Mouse (Mus musculus) neural tube, embryonic 13.5 days (tissue): ENCODE data around the gene Slc35c2. TPM values are rescaled to one million over a fixed set of nuclear protein-coding genes. Genes with fewer than 3 reads are reported as not detected.

Source experiments
- ATAC-seq: fragments of 200-750 bp; cut with Nextera tagmentation; 2 replicates; pipeline ENCODE4 v1.8.0; 2017; ENCODE audit warnings: low read depth, mild to moderate bottlenecking, moderate TSS enrichment, moderate library complexity
- H3K27ac ChIP-seq: fragments of 300-500 bp; sonication (generic); replicated peaks from 2 replicates; pipeline ENCODE4 v1.5.1; 2015; ENCODE audit warnings: moderate library complexity, mild to moderate bottlenecking, inconsistent platforms
- H3K27me3 ChIP-seq: fragments of 300-500 bp; sonication (generic); 2 replicates; pipeline ENCODE4 v1.6.1; 2015; ENCODE audit warnings: mild to moderate bottlenecking, inconsistent platforms
- H3K36me3 ChIP-seq: fragments of 300-500 bp; sonication (generic); 2 replicates; pipeline ENCODE4 v1.6.1; 2015; ENCODE audit warnings: mild to moderate bottlenecking, inconsistent platforms
- H3K4me1 ChIP-seq: fragments of 300-500 bp; sonication (generic); replicated peaks from 2 replicates; pipeline ENCODE4 v1.6.1; 2015; ENCODE audit warnings: inconsistent platforms
- H3K4me2 ChIP-seq: fragments of 300-500 bp; sonication (generic); 2 replicates; pipeline ENCODE4 v1.6.1; 2015; ENCODE audit warnings: inconsistent platforms, mild to moderate bottlenecking, moderate library complexity
- H3K4me3 ChIP-seq: fragments of 300-500 bp; sonication (generic); 2 replicates; pipeline ENCODE4 v1.5.1; 2015; ENCODE audit warnings: mild to moderate bottlenecking, inconsistent platforms
- H3K9ac ChIP-seq: fragments of 300-500 bp; sonication (generic); 2 replicates; pipeline ENCODE4 v1.6.1; 2015; ENCODE audit warnings: moderate library complexity, mild to moderate bottlenecking, inconsistent platforms
- H3K9me3 ChIP-seq: fragments of 300-500 bp; sonication (generic); 2 replicates; pipeline ENCODE4 v1.6.1; 2016; ENCODE audit warnings: inconsistent platforms
- WGBS: fragments of 180-500 bp; shearing (Covaris S2); methylation state at CpG from one replicate; pipeline ENCODE4 v1.1.7; 2015; 5-methylcytosine and 5-hydroxymethylcytosine counted together
- polyA plus RNA-seq: library from polyadenylated mRNA; unstranded; fragments of >200 nt; fragmentation: Nextera tagmentation; extraction: Ambion mirVana; gene quantifications from 2 replicates; pipeline ENCODE4 v1.2.1, GENCODE M21; 2015

Slc35c2 gene
- polyA plus RNA-seq, 1 experiment from 2014 or later, result 57.3 TPM

- Histone ChIP-seq H3K27me3 (peaks cover 23% of the 10 kb centered on the region), H3K4me3 (no peak overlapping the region), H3K4me2 (no peak overlapping the region), H3K27ac (peak overlapping the region; percentile 62), H3K9me3 (no peaks in the 10 kb centered on the region), H3K9ac (peak overlapping the region; percentile 49), H3K36me3 (peaks cover 94% of the 10 kb centered on the region), H3K4me1 (peaks cover 48% of the 10 kb centered on the region)
- no peak for ATAC-seq
- WGBS, result 48% methylated on average over 13 of the region's 13 CpGs
Observed at GRCm38 (mm10) chr2:165310818-165311425, 23.3 kb upstream of the Slc35c2 start.

GRCm38 (mm10) chr2:165307801-165308200 is 20.1 kb upstream of the Slc35c2 start:
- Histone ChIP-seq H3K4me1 (peaks cover 40% of the 10 kb centered on the region), H3K36me3 (peaks cover 93% of the 10 kb centered on the region), H3K4me2 (no peak overlapping the region), H3K27me3 (peaks cover 5% of the 10 kb centered on the region; the same call in 1 of the 2 replicates), H3K4me3 (no peak overlapping the region), H3K9me3 (no peaks in the 10 kb centered on the region), H3K9ac (no peak overlapping the region), H3K27ac (no peak overlapping the region)
- no peak for ATAC-seq
- 92% methylated on average over 6 of the region's 6 CpGs for WGBS

- WGBS, result 92% methylated on average over 8 of the region's 8 CpGs
- peaks cover 23% of the 10 kb centered on the region for H3K4me1 ChIP-seq
- H3K4me2 ChIP-seq, result no peak overlapping the region
- no peak overlapping the region for H3K27ac ChIP-seq
- H3K27me3 ChIP-seq, result no peaks in the 10 kb centered on the region
- no peak overlapping the region for H3K4me3 ChIP-seq
- peaks cover 94% of the 10 kb centered on the region for H3K36me3 ChIP-seq
- H3K9ac ChIP-seq, result no peak overlapping the region
- no peak for ATAC-seq
- no peaks in the 10 kb centered on the region for H3K9me3 ChIP-seq
Observed at GRCm38 (mm10) chr2:165305438-165305837, 17.8 kb upstream of the Slc35c2 start.

GRCm38 (mm10) chr2:165304819-165305218 is 17.1 kb upstream of the Slc35c2 start:
- peaks cover 17% of the 10 kb centered on the region for H3K4me1 ChIP-seq
- no peaks in the 10 kb centered on the region for H3K9me3 ChIP-seq
- H3K27ac ChIP-seq, result no peak overlapping the region
- no peak for ATAC-seq
- H3K36me3 ChIP-seq, result peaks cover 94% of the 10 kb centered on the region
- no peaks in the 10 kb centered on the region for H3K27me3 ChIP-seq
- no peak overlapping the region for H3K4me2 ChIP-seq
- no peak overlapping the region for H3K9ac ChIP-seq
- WGBS, result 89% methylated on average over 19 of the region's 19 CpGs
- H3K4me3 ChIP-seq, result no peak overlapping the region

- Histone ChIP-seq H3K27ac (no peak overlapping the region), H3K9ac (no peak overlapping the region), H3K9me3 (no peaks in the 10 kb centered on the region), H3K36me3 (peaks cover 93% of the 10 kb centered on the region), H3K27me3 (no peaks in the 10 kb centered on the region), H3K4me2 (no peak overlapping the region), H3K4me1 (0 out of 2 replicates have a peak, but pooled peaks cover 7% of the 10 kb centered on the region), H3K4me3 (no peak overlapping the region)
- 92% methylated on average over 6 of the region's 6 CpGs for WGBS
- ATAC-seq, result no peak
Observed at GRCm38 (mm10) chr2:165303354-165304012, 15.8 kb upstream of the Slc35c2 start.

- Histone ChIP-seq H3K4me1 (0 out of 2 replicates have a peak, but pooled peaks cover 7% of the 10 kb centered on the region), H3K4me2 (no peak overlapping the region), H3K27me3 (no peaks in the 10 kb centered on the region), H3K36me3 (peaks cover 94% of the 10 kb centered on the region), H3K27ac (no peak overlapping the region), H3K4me3 (no peak overlapping the region), H3K9me3 (no peaks in the 10 kb centered on the region), H3K9ac (peak overlapping the region; percentile 22; the same call in 1 of the 2 replicates)
- WGBS, result 64% methylated on average over 3 of the region's 3 CpGs
- ATAC-seq, result no peak
Observed at GRCm38 (mm10) chr2:165301409-165301808, 13.7 kb upstream of the Slc35c2 start.

GRCm38 (mm10) chr2:165300885-165301284 is 13.2 kb upstream of the Slc35c2 start:
- no peak for ATAC-seq
- Histone ChIP-seq H3K4me2 (no peak overlapping the region), H3K36me3 (peaks cover 97% of the 10 kb centered on the region), H3K9me3 (no peaks in the 10 kb centered on the region), H3K27me3 (no peaks in the 10 kb centered on the region), H3K9ac (no peak overlapping the region), H3K27ac (no peak overlapping the region), H3K4me1 (0 out of 2 replicates have a peak, but pooled peaks cover 7% of the 10 kb centered on the region), H3K4me3 (no peak overlapping the region)
- WGBS, result 86% methylated on average over 6 of the region's 6 CpGs

- Histone ChIP-seq H3K4me2 (no peak overlapping the region), H3K27ac (no peak overlapping the region), H3K4me3 (no peak overlapping the region), H3K4me1 (0 out of 2 replicates have a peak, but pooled peaks cover 7% of the 10 kb centered on the region), H3K9ac (no peak overlapping the region), H3K36me3 (peaks cover 98% of the 10 kb centered on the region), H3K27me3 (no peaks in the 10 kb centered on the region), H3K9me3 (no peaks in the 10 kb centered on the region)
- WGBS, result 82% methylated on average over 8 of the region's 8 CpGs
- no peak for ATAC-seq
Observed at GRCm38 (mm10) chr2:165300424-165300823, 12.8 kb upstream of the Slc35c2 start.

- Histone ChIP-seq H3K9me3 (no peaks in the 10 kb centered on the region), H3K27ac (no peak overlapping the region), H3K4me3 (no peak overlapping the region), H3K36me3 (peaks cover 98% of the 10 kb centered on the region), H3K9ac (no peak overlapping the region), H3K4me2 (no peak overlapping the region), H3K27me3 (no peaks in the 10 kb centered on the region), H3K4me1 (0 out of 2 replicates have a peak, but pooled peaks cover 7% of the 10 kb centered on the region)
- 95% methylated on average over 11 of the region's 11 CpGs for whole genome bisulfite sequencing
- ATAC-seq, result no peak
Observed at GRCm38 (mm10) chr2:165297429-165297828, 9.8 kb upstream of the Slc35c2 start.

- 88% methylated on average over 18 of the region's 18 CpGs for WGBS
- Histone ChIP-seq H3K27ac (no peak overlapping the region), H3K4me3 (no peak overlapping the region), H3K36me3 (peaks cover 98% of the 10 kb centered on the region), H3K4me2 (no peak overlapping the region), H3K27me3 (no peaks in the 10 kb centered on the region), H3K9ac (no peak overlapping the region), H3K9me3 (no peaks in the 10 kb centered on the region), H3K4me1 (0 out of 2 replicates have a peak, but pooled peaks cover 6% of the 10 kb centered on the region)
- ATAC-seq, result no peak
Observed at GRCm38 (mm10) chr2:165296571-165296970, 8.9 kb upstream of the Slc35c2 start.

- H3K4me1 ChIP-seq, result peaks cover 33% of the 10 kb centered on the region
- H3K36me3 ChIP-seq, result peaks cover 43% of the 10 kb centered on the region
- WGBS, result 54% methylated on average over 18 of the region's 18 CpGs
- H3K9ac ChIP-seq, result peak overlapping the region; percentile 75
- H3K27me3 ChIP-seq, result no peaks in the 10 kb centered on the region
- no peaks in the 10 kb centered on the region for H3K9me3 ChIP-seq
- peak overlapping the region; percentile 88 for H3K4me2 ChIP-seq
- peak; percentile 79 for ATAC-seq
- H3K4me3 ChIP-seq, result peak overlapping the region; percentile 63
- H3K27ac ChIP-seq, result peak overlapping the region; percentile 82
Observed at GRCm38 (mm10) chr2:165288315-165289031, 804 bp upstream of the Slc35c2 start.
